Mouse (Mus musculus): Measurements from ENCODE around the gene Tmem203.

Gene Tmem203

DNA sequence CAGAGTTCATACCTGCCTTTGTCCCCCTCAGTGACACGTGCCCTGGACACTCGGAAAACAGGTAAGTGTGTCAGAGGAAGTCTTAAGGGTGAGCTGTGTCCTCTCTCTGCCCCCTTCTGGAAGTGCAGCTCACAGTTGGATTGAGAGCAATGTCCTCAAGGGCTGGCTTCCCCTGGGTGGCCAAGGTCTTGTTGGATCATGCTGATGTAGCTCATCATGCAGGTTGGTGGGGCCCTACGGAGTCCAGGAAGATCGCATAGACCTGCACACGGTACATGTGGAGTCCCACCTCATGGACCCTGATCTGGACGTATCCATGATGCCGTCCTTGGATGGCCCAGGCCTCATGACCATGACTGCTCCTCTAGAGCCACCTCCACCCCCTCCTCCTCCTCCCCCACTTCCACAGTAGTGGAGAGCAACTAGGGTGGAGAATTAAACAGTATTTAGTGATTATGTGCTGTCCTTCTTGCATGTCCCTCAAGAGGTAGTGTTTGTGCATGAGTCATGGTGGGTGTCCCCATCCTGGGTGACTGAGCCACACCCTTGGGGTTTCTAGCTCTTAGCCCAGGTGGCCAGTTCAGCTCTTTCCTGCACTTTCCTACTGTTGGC is 33.6 kb downstream of the Tmem203 start:
- ATAC-seq (ENCODE audit: insufficient number of reproducible peaks, low FRiP score, low TSS enrichment): no peak

DNA sequence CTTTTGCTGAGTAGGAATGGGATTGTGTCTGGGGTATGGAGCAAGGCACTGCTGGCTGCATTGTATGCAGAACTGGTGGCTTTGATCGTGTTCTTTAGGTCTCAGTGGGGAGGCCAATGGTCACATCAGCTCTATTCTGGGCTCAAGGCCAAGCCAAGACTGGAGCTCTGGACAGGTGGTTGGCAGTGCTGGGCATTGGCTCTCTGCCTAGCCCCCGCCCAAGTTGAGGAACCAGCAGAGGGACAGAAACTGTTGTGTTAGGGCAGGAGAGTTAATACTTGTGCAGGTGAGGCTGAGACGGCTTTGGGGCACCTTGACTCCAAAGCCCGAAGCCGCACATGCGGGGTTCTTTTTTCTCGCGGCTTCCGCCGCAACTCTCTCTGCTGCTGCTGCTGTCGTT is 34.4 kb downstream of the Tmem203 start, which contains the start of gene Lrrc26:
Gene Lrrc26, plus strand, starts transcription at position 265 of the 400 bp plus-strand sequence.
- ATAC-seq (ENCODE audit: insufficient number of reproducible peaks, low FRiP score, low TSS enrichment): no peak

DNA sequence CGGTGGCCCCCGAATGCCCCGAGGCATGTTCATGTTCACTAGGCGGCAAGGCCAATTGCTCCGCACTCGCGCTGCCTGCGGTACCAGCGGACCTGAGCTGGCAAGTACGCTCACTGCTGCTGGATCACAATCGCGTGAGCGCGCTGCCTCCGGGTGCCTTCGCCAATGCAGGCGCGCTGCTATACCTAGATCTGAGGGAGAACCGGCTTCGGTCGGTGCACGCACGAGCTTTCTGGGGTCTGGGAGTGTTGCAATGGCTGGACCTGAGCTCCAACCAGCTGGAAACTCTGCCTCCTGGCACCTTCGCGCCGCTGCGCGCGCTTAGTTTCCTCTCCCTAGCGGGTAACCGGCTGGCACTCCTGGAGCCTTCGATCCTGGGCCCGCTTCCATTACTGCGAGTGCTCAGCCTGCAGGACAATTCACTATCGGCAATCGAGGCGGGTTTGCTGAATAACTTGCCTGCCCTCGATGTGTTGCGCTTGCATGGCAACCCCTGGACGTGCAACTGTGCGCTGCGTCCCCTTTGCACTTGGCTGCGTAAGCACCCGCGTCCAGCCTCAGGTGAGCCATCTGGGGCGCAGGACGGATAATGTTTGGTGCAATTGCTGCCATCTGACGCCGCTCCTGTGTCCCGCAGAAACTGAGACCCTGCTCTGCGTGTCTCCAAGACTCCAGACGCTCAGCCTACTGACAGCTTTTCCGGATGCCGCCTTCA is 35.0 kb downstream of the Tmem203 start:
- peak; percentile 5; the same call in 1 of the 2 replicates for ATAC-seq (ENCODE audit: insufficient number of reproducible peaks, low FRiP score, low TSS enrichment)

DNA sequence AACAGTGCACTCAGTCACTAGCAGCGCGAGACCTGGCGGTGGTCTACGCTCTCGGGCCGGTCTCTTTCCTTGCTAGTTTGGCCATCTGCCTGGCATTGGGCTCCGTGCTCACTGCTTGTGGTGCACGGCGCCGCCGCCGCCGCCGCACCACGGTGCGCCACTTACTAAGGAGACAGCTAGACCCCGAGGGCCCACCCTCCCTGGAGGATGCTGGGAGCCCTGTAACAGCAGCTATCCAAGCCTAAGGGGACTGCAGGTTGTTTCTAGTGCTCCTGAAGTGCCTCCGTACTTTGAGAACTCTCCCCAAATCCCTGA is 35.5 kb downstream of the Tmem203 start:
- ATAC-seq (ENCODE audit: insufficient number of reproducible peaks, low FRiP score, low TSS enrichment): no peak

DNA sequence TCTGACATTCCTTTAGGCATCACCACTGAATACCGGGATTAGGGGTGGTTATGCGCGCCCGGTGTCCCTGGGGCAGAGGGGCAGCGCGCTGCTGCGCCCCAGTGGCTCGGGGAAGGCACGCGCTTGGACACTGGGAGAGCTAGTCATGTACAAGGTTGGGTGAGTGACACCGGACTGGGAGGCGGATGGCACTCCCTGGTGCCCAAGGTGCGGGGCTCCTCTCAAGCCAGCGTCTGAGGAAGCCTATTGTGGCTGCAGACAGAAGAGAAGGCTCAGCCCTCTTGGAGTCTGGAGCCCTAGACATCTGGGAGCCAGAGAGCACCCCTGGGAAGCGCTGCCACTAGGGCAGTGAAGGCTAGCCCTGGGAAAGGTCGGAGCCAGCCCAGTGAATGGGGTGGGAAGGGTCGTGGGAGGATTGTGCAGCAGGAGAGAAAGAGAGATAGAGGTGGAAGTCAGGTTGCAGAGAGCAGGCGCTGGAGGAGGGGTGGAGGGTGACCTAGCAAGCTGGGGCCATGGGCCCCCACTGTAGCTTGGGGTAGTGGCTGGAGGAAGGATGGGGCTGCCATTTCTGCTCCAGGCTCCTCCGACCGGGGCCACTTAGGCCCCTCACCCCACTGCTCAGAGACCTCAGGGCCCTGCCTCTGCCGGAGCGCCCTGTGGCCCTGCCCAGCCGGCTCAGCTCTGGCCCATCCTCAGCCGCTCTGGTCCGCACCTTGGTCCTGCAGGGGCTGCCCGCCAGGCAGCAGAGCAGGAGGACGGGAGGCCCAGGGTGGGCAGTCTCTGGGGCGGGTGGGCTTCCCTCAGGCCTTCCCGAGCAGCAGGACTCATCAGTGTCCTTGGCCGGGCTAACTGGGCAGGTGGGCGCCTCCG is 36.2 kb downstream of the Tmem203 start:
- ATAC-seq (ENCODE audit: insufficient number of reproducible peaks, low FRiP score, low TSS enrichment): no peak

DNA sequence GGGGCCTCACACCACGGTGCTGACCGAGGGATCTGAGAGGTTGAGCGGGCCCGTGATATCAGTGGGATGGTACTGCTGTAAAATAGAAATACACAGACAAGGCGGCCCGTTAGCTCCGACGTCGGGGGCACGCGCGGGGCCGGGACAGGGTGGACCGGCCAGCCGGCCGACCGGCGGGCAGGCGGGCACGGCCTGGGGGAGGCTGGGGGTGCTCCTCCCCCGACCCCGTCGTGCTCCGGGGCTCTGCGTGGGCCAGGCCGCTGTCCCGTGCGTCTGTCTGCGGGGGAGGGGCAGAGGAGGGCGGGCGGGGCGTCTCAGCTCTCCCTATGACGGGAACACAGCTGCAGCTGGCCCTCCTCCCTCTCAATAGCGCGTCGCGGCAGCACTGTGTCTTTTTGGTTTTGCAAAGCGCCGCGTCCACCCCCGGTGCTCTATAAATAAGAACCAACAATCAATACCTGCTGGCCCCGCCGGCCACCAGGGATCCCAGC is 36.9 kb downstream of the Tmem203 start:
- no peak for ATAC-seq (ENCODE audit: insufficient number of reproducible peaks, low FRiP score, low TSS enrichment)

DNA sequence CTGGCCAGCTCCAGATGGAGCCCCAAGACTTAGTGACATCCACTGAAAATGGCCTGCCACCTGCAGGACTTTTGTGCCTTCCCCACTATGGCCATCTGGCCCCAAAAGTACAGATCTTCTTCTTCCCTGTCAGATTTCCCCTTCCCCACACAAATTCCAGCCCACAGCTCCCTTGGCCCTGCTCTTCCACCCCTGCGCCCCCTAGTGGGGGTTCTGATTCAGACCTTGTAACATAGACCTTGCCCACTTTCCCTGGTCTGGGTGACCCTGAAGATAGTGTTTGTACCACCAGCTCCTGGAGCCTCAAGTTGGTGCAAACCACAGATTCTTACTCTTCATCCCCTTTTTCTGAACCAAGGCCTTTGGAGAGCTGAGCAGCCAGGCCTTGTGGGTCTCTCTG is 37.6 kb downstream of the Tmem203 start:
- no peak for ATAC-seq (ENCODE audit: insufficient number of reproducible peaks, low FRiP score, low TSS enrichment)

DNA sequence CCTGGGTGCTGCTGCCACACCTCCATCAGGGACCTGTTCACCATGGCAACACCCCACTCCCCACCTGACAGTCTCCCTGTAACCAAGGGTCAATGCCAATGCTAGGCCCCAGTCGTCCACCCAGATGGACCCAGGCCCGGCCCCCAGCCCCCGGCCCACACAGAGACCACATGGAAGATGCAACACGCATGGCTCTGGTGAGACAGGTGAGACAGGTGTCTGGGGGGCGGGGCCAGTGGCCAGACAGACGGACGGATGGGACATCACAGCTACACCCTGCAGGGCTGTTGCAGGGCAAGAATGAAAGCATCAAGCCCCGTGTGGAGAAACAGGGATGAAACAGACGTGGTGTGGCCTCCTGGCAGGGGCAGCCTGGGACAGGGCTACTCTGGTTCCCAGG is 38.5 kb downstream of the Tmem203 start:
- ATAC-seq (ENCODE audit: insufficient number of reproducible peaks, low FRiP score, low TSS enrichment): no peak

DNA sequence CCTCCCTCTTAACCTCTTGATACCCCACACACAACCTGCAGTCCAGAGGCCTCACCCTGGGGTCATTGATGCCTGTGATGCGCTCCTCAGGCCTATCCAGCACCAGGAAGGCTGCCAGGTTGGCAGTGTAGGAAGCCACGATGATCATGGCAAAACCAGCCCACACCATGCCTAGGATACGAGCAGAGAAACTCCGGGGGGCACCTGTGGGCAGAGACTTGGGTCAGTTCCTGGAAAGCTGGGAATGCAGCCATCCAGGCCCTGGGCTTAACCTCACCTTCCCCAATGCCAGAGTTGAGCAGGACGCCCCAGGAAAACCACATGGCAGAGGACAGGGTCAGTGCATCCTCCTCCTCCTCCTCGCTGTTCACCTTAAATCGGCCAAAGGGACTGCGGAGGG is 41.9 kb downstream of the Tmem203 start:
- no peak for ATAC-seq (ENCODE audit: insufficient number of reproducible peaks, low FRiP score, low TSS enrichment)

DNA sequence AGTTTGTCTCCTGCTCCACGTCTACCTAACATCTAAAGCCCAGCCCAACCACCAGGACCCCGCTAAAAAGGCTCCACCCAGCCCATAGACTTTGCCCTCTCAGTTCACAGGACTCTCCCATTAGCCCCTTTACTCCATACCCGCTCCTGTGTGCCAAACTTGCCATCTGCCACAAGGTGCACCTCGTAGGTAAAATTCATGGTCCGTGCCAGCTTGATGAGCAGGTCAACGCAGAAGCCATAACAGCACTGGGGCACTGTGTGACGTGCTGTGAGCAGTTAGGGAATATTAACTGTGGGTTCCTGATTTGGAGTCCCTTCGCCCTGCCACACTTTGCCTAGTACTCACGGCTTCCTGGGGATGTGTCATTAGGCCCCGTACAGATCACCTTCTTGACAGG is 42.8 kb downstream of the Tmem203 start:
- ATAC-seq (ENCODE audit: insufficient number of reproducible peaks, low FRiP score, low TSS enrichment): peak; percentile 28; the same call in 1 of the 2 replicates

DNA sequence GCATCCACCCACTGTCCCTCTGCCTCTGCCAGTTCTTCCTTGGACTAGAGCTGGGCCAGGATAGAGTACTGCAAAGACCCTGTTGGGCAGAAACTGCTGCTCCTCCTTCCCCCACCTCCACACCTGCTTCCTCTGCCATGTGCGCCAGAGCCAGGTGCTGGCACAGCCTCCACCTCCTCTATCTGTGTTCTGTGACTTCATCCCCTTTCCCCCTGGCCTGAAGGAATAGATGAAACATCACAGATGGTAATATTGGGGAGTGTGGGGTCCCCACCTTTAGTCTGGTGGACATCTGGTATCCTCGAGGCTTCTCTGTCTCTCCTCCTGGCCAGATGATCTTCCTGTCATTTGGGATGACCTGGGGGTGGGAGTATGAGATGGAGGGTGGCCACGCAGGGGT is 48.2 kb downstream of the Tmem203 start:
- no peak for ATAC-seq (ENCODE audit: insufficient number of reproducible peaks, low FRiP score, low TSS enrichment)

DNA sequence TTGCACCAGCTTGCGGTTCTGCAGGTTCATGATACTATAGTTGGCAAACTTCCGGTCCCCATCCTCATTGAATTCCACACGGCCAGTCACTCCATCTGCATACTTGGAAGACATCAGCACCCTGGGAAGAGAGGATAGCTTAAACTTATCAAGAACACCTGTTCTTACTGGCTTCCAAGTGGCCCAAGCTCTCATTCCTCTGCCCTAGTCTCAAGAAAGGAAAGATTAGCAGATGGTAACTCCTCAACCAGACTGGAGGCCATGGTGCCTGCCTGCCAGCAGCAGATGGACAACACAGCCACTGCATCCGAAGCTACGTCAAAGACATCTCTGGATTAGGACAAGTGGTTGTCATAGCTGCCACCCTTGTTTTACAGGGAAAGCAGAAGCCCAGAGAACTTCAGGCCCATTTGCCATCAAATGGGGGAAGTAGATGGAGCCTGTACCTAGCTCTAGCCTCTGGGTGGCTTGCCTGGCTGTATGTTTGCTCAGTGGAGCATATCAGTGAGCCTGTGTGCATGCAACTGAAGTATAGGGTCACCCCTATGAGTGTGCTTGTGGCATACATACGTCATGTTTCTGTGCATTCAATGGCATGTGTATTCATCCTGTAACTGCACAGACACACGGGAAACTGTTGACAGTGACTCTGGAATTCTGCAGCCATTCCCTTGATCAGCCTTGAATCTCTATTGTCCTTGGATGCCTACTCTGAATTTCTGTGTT is 48.9 kb downstream of the Tmem203 start:
- peak; percentile 64; the same call in 1 of the 2 replicates for ATAC-seq (ENCODE audit: insufficient number of reproducible peaks, low FRiP score, low TSS enrichment)

DNA sequence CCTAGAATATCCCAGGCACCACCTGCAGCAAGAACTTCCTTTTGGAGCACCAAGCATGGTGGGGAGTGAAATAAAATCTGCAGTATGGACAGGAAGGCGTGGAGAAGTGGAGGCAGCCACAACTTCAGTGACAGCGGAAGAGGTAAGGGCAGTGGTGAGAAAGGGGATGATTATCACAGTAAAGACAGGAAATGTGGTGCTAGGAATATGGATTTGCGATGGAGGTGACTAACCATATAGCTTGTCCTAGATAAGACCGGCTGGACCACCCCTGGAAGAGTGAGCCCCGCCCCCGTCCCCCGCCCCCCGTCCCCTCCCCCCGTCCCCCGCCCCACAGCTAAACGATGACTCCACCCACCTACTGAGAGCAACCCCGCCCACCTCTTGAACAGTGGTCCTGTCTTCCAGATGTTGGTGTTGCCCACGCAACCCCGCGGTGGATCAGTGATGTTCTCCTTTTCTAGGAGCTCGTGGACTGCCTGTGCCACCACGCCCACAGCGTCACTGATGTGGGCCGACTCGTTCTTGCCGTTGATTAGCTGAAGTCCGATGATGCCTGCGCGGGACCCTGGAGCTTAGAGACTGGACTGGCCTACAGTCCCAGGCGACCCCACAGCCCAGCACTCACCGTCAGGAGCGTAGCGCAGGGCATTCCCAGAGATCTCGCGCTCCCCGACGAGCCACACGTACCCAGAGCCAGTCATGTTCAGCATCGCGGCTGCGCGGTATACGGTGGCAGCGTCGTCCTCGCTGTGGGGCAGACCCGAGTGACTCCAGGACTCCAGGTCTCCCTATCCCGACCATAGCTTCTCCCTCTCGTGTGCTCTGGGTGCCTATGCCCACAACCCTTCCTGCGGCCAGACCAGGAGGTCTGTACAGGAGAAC is 49.7 kb downstream of the Tmem203 start:
- ATAC-seq (ENCODE audit: insufficient number of reproducible peaks, low FRiP score, low TSS enrichment): no peak
